Mouse (Mus musculus) layer of hippocampus, postnatal 14 days (tissue): Measurements from ENCODE around the gene Kcnc3. TPM values are rescaled to one million over a fixed set of nuclear protein-coding genes. Genes with fewer than 3 reads are reported as not detected.

Experiments
- DNase-seq, 2 experiments: peaks; one replicate each; pipeline ENCODE4 v3.0.0; 2021 to 2022; ENCODE audit warnings: low spot score in 2 of 2, mixed read lengths in 1 of 2
- total RNA-seq, 2 experiments: library from RNA; stranded (reverse); gene quantifications; 2 replicates each; pipeline ENCODE4 v1.2.3; 2021

Gene Kcnc3
- total RNA-seq, 2 experiments from 2014 or later, result 146 to 149 TPM

DNA sequence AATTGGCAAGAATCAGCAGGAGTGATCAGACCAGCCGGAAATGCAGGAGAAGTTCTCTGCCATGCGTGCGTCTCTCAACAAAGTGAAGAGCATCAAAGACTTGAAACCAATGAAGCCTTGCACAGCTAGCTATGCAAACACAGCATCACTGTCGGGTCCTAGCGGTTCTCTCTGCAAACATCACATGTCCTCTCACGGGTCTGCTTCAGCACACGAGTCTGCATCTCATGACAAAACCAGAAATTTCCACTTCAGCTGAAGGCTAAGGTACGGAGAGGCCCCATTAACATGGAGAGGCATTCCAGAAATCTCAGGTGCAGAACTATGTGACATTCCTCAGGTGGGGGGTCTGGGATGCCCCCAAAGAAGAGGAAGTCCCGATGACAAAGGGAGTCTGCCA, 21.7 kb upstream of the Kcnc3 start:
- DNase-seq, result no peak

DNA sequence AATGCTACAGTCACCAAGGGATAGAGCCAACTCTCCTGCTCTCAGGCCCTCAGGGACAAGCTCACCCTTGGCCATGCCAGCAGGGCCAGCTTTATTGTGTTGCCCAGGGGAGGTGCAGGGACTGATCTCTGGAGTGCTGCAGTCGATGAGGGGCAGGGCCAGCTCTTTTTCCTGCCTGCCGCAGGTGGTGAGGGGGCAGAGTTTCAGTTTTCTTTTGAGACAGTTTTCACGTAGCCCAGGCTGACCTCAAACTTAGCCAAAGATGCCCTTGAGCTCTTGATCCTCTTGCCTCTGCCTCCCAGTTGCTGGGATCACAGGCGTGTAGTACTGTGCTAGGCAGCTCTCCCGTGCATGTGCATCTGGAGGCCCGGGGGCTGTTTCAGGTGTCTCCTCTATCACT, 19.5 kb upstream of the Kcnc3 start:
- no peak for DNase-seq

DNA sequence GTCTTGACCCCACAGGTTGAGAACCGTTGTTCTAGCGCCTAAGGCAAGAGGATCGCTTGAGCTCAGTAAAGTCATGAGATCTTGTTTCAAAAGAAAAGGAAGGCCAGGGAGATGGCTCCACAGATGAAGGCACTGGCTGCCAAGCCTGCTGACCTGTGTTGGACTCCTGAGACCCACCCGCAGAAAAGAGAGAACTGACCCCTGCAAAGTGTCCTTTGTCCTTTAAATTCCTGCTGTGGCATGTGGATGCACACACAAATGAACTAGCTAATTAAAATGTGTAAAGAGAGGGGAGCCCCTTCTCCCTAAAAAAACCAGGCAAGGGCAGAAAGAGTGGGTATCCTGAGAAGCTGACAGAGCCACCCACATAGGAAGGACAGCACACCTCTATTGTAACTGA, 18.7 kb upstream of the Kcnc3 start:
- DNase-seq, result no peak

DNA sequence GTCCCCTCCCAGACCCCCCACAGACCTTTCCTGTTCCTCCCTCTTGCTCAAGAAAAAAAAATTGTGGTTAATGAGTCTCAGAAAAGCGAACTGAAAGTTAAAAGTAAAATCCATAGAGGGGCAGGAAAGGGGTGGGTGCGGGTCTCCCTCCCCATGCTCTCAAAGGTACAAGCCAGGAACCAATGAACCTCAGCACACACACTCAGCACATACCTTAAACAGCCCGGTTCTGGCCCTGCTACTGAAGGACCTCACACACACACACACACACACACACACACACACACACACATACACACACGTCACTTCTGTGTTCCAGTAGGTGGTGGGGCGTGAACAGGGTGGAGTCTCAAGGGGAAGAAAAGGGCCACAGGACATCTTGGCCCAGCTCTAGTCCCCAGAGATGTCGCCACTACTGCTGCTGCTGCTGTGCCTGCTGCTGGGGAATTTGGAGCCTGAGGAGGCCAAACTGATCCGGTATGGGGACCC, 18.2 kb upstream of the Kcnc3 start, which contains the start of gene Napsa:
Gene Napsa (plus strand): TSS at position 168 of the 489 bp plus-strand sequence.
- DNase-seq, result no peak

DNA sequence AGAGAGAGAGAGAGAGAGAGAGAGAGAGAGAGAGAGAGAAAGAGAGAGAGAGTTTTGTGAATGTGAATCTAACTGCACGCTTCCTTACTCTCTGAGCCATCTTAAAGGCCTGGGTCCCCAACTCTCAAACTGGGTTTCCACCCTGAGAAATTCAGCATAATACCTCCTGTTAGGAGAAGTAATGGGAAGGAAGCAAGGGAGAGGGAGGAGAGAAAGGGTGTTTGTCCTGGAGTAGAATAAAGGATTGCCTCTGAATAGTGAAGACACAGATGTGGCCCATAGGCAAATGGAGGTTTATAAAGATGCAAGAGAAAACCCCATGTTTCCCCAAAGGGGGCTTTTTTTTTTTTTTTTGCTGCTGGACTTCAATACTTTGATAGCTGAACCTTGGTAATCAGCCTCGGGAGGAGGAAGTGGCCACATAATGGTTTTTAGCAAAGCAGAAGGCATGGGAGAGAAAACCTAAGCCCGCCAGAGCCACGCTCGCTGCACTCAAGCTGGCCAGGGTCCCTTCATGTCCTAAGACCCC, 17.4 kb upstream of the Kcnc3 start:
- DNase-seq, result no peak

DNA sequence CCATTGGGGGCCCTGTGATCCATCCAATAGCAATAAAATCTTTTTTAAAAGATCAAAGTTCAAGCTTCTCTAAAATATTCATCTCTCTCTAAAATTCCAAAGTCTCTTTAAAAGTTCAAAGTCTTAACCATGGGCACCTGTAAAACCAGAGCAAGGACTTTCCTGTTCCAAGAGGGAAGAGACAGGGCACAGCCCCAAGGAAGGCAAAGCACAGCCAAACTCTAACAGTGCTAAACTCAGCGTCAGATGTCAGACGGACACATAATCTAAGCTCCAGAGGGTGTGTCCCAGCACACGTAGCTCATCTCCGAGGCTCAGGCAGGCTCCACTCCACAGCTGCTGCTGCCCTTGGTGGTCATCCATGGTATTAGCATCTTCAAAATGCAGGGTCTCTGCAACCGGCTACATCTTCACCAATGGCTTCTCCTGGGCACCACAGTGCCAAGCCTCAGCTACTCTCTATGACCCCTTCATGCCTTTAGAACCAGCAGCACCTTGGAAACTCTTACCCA, 14.1 kb upstream of the Kcnc3 start:
- no peak for DNase-seq

DNA sequence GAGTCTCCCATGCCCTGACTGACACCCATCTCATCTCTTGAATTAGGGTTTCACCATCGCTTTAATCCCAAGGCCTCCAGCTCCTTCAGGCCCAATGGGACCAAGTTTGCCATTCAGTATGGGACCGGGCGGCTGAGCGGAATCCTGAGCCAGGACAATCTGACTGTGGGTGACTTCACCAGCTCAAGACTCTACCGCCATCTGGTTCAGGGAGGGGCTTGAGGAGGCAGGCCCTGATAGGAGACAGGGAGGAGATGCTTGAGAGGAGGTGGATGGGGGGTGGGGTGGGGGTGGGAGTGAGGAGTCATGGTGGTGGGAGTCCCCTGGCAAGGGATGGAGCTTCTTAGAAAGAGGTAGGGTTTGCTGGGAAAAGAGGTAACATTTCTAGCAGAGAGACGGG, 8.8 kb upstream of the Kcnc3 start:
- DNase-seq, result no peak

DNA sequence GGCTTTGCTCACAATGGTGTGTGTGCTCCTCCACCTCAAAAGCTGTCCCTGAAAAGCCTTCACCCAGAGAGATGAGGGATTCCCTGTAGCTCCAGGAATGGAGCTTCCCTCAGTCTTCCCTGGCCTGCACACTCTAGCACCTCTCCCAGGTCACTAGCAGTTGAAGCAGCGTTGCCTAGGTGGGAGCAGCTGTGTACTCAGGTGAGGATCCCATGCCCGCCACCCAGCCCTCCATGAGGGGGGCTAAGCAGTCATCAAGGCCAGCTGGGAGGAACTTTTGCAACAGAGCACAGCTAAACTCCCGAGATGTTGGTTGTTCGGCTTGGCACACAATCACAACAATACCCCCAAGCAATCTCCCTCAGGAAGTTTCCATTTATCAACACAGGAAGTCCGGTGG, 7.8 kb upstream of the Kcnc3 start:
- no peak for DNase-seq

DNA sequence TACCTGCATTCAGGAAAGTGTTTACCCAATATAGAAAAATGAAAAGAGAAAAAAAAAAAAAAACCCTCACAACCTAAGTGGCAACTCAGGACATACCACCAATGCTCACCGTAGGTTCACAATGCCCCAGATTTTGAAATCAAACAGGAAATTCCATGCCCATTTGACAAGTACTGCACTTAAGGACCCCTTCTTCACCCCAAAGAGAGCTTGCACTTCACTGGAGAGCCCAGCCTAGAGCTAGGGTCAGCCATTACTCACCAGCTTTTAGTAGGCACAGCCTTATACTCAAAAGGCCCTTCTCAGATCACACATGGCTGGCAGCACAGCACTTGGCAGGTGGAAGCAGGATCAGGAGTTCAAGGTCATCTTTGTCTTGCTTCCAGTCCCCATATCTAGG, 7.3 kb upstream of the Kcnc3 start:
- no peak for DNase-seq

DNA sequence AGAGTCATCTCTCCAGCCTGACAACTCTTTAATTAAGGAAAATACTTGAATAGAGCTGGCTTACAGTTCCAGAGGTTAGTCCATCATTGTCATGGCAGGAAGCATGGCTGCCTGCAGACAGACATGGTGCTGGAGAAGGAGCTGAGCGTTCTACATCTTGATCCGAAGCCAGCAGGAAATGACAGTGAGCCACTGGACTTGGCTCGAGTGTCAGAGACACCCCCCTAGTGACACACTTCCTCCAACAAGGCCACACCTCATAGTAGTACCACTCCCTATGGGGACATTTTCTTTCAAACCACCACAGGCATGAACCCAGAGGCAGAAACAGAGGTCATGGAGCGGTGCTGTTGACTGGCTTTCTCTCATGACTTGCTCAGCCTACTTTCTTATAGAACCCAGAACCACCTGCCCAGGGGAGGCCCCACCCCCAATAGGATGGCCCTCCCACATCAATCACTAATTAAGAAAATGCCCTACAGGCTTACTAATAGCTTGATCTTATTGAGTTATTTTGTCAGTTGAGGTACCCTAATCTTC, 6.1 kb upstream of the Kcnc3 start:
- no peak for DNase-seq

DNA sequence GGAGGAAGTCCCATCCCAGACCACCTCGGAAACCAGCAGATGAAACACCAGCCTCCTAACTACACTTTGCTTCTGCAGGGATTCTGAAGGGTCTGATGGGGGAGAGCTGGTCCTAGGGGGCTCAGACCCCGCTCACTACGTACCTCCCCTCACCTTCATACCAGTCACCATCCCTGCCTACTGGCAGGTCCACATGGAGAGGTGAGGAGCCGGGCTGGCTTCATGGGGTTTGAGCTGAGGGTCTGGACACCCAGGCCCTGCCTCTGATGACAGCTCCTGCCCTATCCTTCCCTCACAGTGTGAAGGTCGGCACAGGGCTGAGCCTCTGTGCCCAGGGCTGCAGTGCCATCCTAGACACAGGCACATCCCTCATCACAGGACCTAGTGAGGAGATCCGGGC, 5.5 kb upstream of the Kcnc3 start:
- DNase-seq, result no peak

DNA sequence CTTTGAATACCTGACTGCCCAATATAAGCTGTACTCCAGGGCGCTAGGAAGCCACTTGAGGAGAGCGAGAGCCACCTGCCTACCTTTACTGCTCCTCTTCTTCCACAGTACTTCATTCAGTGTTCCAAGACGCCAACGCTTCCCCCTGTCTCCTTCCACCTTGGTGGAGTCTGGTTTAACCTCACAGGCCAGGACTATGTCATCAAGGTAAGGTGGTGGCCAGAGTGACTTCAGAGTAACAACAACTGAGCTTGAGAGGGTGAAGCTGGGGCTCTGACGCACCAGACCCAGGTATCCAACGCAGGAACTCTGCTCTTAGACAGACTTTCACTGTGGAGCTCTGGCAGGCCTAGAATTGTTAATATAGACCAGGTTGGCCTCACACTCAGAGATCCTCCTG, 4.9 kb upstream of the Kcnc3 start:
- no peak for DNase-seq

DNA sequence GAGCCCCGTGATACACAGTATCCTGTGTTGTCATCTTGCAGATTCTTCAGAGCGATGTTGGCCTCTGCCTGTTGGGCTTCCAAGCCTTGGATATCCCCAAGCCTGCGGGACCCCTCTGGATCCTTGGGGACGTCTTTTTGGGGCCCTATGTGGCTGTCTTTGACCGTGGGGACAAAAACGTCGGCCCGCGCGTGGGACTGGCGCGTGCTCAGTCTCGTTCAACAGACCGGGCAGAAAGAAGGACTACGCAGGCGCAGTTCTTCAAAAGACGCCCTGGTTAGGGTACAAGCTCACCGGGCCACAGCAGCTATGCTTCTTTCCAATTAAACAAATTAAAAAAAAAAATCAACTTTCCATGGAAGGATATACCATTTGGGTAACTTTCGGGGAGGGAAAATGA, 3.9 kb upstream of the Kcnc3 start:
- DNase-seq, result peak; percentile 75 to 80

DNA sequence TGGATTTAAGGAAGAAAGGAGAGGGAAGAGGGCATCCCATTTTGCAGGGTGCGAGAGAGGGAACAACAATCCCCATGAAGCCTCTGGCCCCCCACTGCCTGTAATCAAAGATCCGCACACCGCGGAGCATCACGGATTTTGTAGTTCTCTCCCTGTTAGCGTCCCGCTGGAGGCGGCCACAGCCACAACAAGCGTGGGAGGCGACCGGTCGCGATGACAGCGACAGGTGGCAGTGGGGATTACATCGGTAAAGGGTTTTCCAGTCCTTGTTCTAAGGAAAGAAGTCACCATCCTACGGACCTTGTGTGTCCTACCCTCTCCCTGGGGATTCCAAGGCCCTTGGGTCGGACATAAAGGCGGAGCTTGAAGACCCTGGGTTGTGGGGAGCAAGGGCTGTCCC, 3.5 kb upstream of the Kcnc3 start:
- peak; percentile 84 to 90 for DNase-seq

DNA sequence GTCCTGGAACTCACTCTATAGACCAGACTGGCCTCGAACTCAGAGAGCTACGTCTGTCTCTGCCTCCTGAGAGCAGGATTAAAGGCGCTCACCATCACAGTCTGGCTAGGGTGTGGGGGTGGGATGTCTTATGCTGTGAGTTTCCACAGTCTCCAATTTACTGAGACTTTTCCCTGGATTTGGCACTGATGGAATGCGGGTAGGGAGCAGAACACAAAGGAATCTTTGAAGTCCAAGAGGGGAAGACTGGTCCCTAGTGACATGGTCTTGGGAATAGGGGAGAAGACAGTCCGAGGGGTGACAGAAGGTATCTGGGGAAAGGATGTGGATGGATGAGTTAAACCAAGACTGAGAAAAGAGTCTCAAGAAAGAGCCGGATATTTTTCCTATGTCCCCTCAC, 2.8 kb upstream of the Kcnc3 start:
- no peak for DNase-seq

DNA sequence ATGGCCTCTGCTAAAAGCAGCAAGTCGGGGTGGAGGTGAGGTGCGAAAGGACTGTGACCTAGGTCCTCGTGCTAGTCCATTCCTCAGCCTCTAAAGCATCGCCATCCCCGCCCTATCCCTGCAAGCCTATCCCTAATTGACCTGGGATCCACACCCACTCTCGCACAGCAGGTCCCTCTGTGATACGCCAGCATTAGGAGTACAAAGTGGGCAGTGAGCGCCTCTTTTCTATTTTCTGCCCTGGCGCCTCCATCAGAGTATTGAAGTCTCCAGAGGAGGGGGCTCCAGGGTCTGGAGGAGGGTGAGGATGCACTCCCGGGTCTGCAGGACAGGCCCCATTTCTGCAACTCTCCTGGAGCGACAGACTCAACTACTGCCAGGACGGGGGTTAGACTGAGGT, 2.1 kb upstream of the Kcnc3 start:
- DNase-seq, result no peak

DNA sequence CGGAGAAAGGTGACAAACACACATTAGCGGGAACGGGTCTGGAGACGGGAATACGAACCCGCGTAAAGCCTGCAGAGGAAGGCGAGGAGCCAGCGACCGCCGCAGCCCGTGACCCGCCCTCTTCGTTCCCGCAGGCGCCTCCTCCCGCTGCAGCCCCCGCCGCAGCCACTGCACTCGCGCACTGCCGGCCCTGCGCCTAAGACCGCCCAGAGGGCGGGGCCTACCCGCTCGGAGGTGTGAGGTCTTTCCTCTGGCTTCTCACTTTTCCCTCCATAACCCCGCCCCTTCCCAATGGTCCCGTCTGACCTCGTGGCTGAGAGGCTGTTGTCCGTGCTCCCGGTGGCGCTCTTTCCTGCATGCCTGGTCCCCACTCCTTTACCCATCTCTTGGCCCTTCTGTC, 1.3 kb upstream of the Kcnc3 start:
- peak; percentile 72 to 80 for DNase-seq

DNA sequence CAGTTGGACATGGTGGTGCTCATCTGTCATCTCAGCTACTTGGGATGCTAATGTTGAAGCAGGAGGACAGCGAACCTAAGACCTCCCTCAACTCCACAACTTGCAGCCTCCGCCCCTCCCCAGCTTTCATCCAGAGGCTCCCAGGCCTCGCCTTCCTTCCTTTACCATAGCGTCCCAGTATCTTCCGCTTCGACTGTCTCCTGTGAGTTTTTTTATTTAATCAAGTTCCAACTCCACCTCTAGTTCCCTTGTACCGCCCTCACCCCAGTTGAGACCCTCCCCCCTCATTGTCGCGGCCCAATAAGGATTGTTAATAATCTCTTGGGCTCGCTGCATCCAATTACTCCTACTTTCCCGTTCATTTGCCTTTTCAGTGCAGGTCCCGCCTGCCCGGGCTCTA, 518 bp upstream of the Kcnc3 start:
- DNase-seq, result peak in 1 of 2 experiments; percentile 72

DNA sequence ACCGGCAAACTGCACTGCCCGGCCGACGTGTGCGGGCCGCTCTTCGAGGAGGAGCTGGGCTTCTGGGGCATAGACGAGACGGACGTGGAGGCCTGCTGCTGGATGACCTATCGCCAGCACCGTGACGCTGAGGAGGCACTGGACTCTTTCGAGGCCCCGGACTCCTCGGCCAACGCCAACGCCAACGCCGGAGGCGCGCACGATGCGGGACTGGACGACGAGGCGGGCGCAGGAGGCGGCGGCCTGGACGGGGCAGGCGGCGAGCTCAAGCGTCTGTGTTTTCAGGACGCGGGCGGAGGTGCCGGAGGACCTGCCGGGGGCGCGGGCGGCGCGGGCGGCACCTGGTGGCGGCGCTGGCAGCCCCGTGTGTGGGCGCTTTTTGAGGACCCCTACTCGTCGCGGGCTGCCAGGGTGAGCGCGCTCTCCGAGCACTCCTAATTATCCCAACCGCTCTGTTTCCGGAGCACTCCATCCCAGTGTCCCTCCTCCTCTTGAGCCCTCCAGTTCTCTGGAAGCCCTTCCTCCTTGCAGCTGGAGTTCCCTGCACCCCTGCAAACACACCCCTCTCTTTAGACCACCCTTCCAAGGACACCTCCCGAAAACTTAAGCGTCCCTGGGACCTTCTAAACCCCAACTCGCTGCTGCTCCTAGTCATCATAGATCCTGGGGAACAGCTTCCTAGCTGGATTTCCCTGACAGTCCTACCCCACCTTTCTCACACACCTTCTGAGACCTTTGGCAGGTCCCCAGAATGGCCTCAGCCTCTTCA, 1.1 kb downstream of the Kcnc3 start:
- no peak for DNase-seq

DNA sequence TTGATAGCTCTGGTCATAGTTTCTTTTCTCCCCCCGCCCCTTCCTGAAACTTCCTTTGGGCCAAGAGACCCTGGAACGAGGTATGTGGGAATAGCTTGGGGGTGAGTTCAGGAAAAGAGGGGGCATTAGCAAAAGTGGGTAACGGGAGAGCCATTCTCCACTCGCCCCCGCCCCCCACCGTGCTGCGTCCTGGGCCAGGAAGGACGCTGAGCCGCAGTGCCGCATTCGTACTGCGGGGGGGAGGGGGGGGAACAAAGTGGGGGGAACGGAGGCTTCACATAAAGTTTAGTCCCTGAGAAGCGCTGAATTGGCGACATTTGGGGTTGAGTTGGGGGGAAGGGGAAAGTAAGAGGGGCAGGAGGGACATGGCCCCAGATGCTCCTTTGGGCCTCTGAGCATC, 2.6 kb downstream of the Kcnc3 start:
- no peak for DNase-seq

DNA sequence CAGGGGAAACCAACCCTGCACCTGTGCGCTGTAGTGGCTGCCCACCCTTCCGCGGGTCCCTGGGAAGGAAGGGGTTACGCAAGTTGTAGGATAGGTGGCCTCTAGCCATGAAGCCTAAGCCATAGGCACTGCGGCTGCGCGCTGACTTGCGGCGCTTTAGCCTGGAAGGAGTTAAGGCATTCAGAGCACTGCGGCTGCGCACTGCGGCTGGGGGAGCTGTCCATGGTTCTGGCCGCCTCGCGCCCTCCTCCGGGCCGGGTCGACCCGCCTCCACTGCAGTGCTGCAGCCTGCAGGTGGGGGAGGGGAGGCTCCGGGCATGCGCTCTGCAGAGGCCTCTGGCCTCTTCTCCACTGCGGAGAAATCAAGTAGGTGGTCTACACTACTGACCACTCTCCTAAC, 3.3 kb downstream of the Kcnc3 start:
- peak; percentile 88 to 94 for DNase-seq

DNA sequence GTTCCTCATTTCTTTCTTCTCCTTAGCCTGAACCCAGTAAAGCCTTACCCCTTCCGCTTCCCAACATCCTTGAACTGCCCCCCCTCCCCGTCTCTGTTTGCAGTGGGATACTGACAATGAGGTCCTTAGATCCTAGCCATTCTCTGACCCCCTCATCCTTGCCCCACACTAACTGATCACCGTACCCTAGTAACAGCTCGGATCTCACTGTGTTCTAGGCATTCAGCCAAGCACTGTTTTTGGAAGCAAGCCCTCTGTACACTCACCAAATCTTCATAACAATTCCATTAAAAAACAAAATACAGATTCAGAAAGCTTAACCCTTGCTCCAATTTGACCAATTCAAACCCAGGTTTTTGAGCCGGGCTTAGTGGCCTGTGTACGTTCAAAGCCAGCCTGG, 3.8 kb downstream of the Kcnc3 start:
- peak; percentile 70 to 89 for DNase-seq

DNA sequence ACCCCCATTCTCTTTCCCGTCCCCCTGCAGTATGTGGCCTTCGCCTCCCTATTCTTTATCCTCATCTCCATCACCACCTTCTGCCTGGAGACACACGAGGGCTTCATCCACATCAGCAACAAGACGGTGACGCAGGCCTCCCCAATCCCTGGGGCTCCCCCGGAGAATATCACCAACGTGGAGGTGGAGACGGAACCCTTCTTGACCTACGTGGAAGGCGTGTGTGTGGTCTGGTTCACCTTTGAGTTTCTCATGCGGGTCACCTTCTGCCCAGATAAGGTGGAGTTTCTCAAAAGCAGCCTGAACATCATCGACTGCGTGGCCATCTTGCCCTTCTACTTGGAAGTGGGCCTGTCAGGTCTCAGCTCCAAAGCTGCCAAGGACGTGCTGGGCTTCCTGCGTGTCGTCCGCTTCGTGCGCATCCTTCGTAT, 4.7 kb downstream of the Kcnc3 start:
- DNase-seq, result no peak
